Mouse (Mus musculus): ENCODE results near the gene Fbxo3.

- TF ChIP-seq POLR2A (IDR thresholded peaks at IDR 0.05; ENCODE audit: control insufficient read depth, extremely low read depth, insufficient read depth, low read length, poor library complexity) (no peak), CTCF (IDR thresholded peaks at IDR 0.05; ENCODE audit: borderline replicate concordance, control insufficient read depth, extremely low read depth, insufficient read depth, low read length, poor library complexity) (no peak)
These were observed 77.3 kb downstream of the Fbxo3 start for GRCm38 (mm10) chr2:104104800-104105199.

All from thymus, adult 2 months (tissue).